Mouse (Mus musculus): ENCODE measurements at regions not wholly inside any gene's neighbourhood (a gene's known extent, or its start where the extent isn't known, plus 50 kb on each side); places are given as distances from the start of the nearest gene placed in this dataset.
"Not testable (repeated sequence)": the region's sequence is repeated elsewhere in the genome, so short reads cannot be mapped to it uniquely, and the experiment has no call there.

DNA sequence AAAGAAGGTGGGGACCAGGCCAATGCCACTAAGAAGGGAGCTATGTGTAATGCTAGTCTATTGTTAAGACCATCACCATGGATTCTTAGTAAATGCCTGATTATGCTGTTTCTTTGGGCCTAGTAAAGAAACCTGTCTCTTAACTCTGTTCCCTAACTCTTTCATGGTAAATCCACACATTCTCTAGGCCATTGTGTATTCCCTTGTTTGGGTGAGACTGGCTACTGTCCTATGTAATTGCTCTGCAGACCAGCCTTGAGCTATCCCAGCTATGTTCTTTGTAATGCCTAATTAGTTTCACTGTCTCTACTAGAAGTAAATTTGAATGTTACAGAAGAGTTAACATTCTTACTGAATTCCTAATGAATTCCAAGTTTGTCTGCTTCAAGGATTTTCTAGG is 186.9 kb upstream of the Gm10750 start:
- Histone ChIP-seq H3K4me1 (ENCODE audit: control insufficient read depth, insufficient read depth, low read depth, low read length) (no peaks in the 10 kb centered on the region), H3K4me2 (ENCODE audit: low read length) (no peak overlapping the region), H3K36me3 (ENCODE audit: control insufficient read depth, insufficient read depth, low read length) (no peaks in the 10 kb centered on the region), H3K9me3 (ENCODE audit: control insufficient read depth, low read length) (no peaks in the 10 kb centered on the region), H3K27ac (ENCODE audit: low read depth, low read length) (no peak overlapping the region), H3K4me3 (ENCODE audit: low read length) (no peak overlapping the region), H3K9ac (ENCODE audit: low read depth, low read length) (no peak overlapping the region), H3K27me3 (replicated peaks; ENCODE audit: control insufficient read depth, insufficient read depth, low read length) (no peaks in the 10 kb centered on the region)
- no peak for ATAC-seq

GRCm38 (mm10) chr2:149195736-149196135 is 178.7 kb upstream of the Gm10750 start:
- ATAC-seq: no peak
- H3K4me2 ChIP-seq (ENCODE audit: low read length): no peak overlapping the region

DNA sequence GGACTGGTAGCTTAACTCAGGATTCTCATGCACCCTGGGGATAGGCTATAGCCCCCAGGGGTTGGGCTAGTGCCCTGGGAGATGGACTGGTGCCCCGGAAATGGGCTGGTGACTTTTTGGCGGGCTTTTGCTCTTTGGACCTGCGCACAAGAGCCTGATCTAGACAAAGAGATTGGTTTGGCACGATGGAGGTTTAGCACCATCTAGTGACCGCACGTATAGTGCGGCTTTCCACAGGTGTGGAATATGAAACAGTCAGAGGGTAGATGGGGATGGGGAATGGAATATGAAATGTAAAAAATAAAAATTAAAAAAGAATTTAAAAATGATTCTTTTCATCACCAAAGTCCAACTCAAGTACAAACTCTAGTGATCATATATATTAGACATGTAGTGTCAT is 141.4 kb upstream of the Gm10750 start:
- not testable (repeated sequence) for H3K4me3 ChIP-seq (ENCODE audit: low read length); H3K4me1 ChIP-seq (ENCODE audit: control insufficient read depth, insufficient read depth, low read depth, low read length); H3K36me3 ChIP-seq (ENCODE audit: control insufficient read depth, insufficient read depth, low read length); H3K27ac ChIP-seq (ENCODE audit: low read depth, low read length); H3K27me3 ChIP-seq (replicated peaks; ENCODE audit: control insufficient read depth, insufficient read depth, low read length); H3K9ac ChIP-seq (ENCODE audit: low read depth, low read length); H3K4me2 ChIP-seq (ENCODE audit: low read length); H3K9me3 ChIP-seq (ENCODE audit: control insufficient read depth, low read length)
- 26% methylated on average over 7 of the region's 7 CpGs for WGBS
- 0 out of 2 replicates have a peak, but pooled peaks have one; percentile 63 for ATAC-seq

More at GRCm38 (mm10) chr2:149195736-149196135, 178.7 kb upstream of the Gm10750 start:
- Histone ChIP-seq H3K36me3 (ENCODE audit: control insufficient read depth, insufficient read depth, low read length) (no peaks in the 10 kb centered on the region), H3K4me3 (ENCODE audit: low read length) (no peak overlapping the region), H3K9ac (ENCODE audit: low read depth, low read length) (no peak overlapping the region), H3K27me3 (replicated peaks; ENCODE audit: control insufficient read depth, insufficient read depth, low read length) (no peaks in the 10 kb centered on the region), H3K9me3 (ENCODE audit: control insufficient read depth, low read length) (0 out of 2 replicates have a peak, but pooled peaks cover 2% of the 10 kb centered on the region), H3K27ac (ENCODE audit: low read depth, low read length) (no peak overlapping the region), H3K4me1 (ENCODE audit: control insufficient read depth, insufficient read depth, low read depth, low read length) (no peaks in the 10 kb centered on the region)
- 59% methylated on average over 1 of the region's 1 CpGs for WGBS

GRCm38 (mm10) chr2:149109551-149109950 is 92.5 kb upstream of the Gm10750 start:
- 88% methylated on average over 1 of the region's 1 CpGs for WGBS
- not testable (repeated sequence) for H3K4me1 ChIP-seq (ENCODE audit: control insufficient read depth, insufficient read depth, low read depth, low read length); H3K4me2 ChIP-seq (ENCODE audit: low read length); H3K4me3 ChIP-seq (ENCODE audit: low read length); H3K9me3 ChIP-seq (ENCODE audit: control insufficient read depth, low read length); H3K36me3 ChIP-seq (ENCODE audit: control insufficient read depth, insufficient read depth, low read length); H3K27ac ChIP-seq (ENCODE audit: low read depth, low read length); H3K27me3 ChIP-seq (replicated peaks; ENCODE audit: control insufficient read depth, insufficient read depth, low read length); H3K9ac ChIP-seq (ENCODE audit: low read depth, low read length); ATAC-seq

DNA sequence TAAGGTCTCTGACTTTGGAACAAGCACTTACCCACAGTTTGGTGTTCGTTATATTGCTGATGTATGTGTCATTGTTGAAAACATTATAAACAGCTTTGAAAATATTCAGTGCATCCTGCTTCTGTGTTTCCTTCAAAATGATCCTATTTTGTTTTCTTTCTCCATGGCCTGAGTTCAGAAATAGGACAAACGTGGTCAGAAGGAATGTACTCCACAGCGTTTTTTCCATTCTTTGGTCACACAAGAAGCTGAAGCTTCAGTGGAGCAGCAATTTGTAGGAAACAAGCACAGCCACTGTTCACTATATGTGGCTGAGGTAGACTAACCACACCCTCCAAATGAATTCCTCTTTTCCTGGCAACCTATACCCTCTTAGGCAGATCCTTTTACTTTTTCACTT is 75.1 kb upstream of the Gm10750 start:
- 62% methylated on average over 3 of the region's 3 CpGs for WGBS
- Histone ChIP-seq H3K9me3 (ENCODE audit: control insufficient read depth, low read length) (no peaks in the 10 kb centered on the region), H3K27me3 (replicated peaks; ENCODE audit: control insufficient read depth, insufficient read depth, low read length) (no peaks in the 10 kb centered on the region), H3K36me3 (ENCODE audit: control insufficient read depth, insufficient read depth, low read length) (no peaks in the 10 kb centered on the region), H3K9ac (ENCODE audit: low read depth, low read length) (no peak overlapping the region), H3K4me1 (ENCODE audit: control insufficient read depth, insufficient read depth, low read depth, low read length) (no peaks in the 10 kb centered on the region), H3K4me2 (ENCODE audit: low read length) (no peak overlapping the region), H3K4me3 (ENCODE audit: low read length) (no peak overlapping the region), H3K27ac (ENCODE audit: low read depth, low read length) (no peak overlapping the region)
- ATAC-seq: no peak

Measured in hindbrain, embryonic 16.5 days (tissue).